Mouse (Mus musculus): Measurements from ENCODE around the gene Car1. TPM values are rescaled to one million over a fixed set of nuclear protein-coding genes. Genes with fewer than 3 reads are reported as not detected.

Car1 gene
- polyA plus RNA-seq (2014; fragmentation: Nextera tagmentation; extraction: Ambion mirVana), result not detected in 2 replicates

DNA sequence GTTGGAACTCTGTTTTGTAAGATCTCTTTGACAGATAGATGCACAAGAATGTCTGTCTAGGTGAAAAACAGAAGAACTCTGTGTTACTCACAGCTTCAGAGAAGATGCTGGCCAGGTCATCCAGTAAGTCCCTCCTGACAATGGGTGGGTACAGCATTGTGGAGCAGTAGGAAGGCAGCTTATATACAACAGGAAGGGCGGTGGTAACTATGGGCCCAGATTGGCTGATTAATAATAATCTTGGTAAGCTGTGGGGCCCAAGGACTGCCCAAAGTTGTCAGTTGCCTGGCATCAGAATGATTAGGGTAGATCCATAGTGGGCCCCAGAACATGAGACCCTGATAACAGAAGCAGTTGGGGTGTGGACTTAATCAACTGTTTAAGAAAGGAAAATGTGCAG, at the start of gene Car1:
TSS of gene Car1 (minus strand) at position 158 of the 400 bp plus-strand sequence.
- Histone ChIP-seq H3K4me2 (ENCODE audit: low read length) (no peak within 1 kb of the TSS), H3K9me3 (replicated peaks; ENCODE audit: control insufficient read depth, low read length) (no peaks in the 10 kb centered on the region), H3K36me3 (ENCODE audit: control insufficient read depth, insufficient read depth, low read length) (no peaks in the 10 kb centered on the region), H3K9ac (ENCODE audit: low read length) (no peak within 1 kb of the TSS), H3K4me1 (ENCODE audit: control insufficient read depth, insufficient read depth, low read length) (no peaks in the 10 kb centered on the region), H3K27me3 (replicated peaks; ENCODE audit: control insufficient read depth, insufficient read depth, low read length) (no peaks in the 10 kb centered on the region), H3K4me3 (ENCODE audit: low read depth, low read length) (no peak within 1 kb of the TSS), H3K27ac (ENCODE audit: low read depth, low read length) (no peak within 1 kb of the TSS)
- 79% methylated on average over 1 of the region's 1 CpGs for WGBS
- DNase-seq (ENCODE audit: low spot score) (no peak), ATAC-seq (no peak)

DNA sequence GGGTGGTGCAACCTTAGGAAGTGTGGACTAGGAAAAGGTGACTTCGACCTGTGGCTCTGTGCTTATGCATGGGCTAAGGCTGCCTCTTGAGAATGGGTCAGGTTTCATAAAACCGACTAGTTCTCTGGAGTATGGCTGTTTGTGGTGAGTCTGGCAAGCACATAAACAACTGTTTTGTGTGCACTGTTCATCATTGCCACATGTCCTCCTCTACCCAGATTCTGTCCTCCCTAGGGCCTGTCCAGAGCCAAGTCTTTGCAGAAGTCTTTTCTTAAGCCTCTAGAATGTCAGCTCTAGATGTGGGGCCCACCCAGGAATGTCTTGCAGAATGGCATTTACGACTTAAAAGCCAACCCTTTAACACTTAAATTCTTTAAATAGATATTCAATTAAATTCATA, 49.7 kb upstream of the Car1 start:
- Histone ChIP-seq H3K27me3 (replicated peaks; ENCODE audit: control insufficient read depth, insufficient read depth, low read length) (no peaks in the 10 kb centered on the region), H3K9me3 (replicated peaks; ENCODE audit: control insufficient read depth, low read length) (no peaks in the 10 kb centered on the region), H3K36me3 (ENCODE audit: control insufficient read depth, insufficient read depth, low read length) (no peaks in the 10 kb centered on the region), H3K27ac (ENCODE audit: low read depth, low read length) (no peak overlapping the region), H3K4me1 (ENCODE audit: control insufficient read depth, insufficient read depth, low read length) (0 out of 2 replicates have a peak, but pooled peaks cover 5% of the 10 kb centered on the region), H3K4me2 (ENCODE audit: low read length) (no peak overlapping the region), H3K9ac (ENCODE audit: low read length) (no peak overlapping the region), H3K4me3 (ENCODE audit: low read depth, low read length) (no peak overlapping the region)
- WGBS, result 87% methylated on average over 3 of the region's 3 CpGs
- DNase-seq (ENCODE audit: low spot score) (no peak), ATAC-seq (no peak)

DNA sequence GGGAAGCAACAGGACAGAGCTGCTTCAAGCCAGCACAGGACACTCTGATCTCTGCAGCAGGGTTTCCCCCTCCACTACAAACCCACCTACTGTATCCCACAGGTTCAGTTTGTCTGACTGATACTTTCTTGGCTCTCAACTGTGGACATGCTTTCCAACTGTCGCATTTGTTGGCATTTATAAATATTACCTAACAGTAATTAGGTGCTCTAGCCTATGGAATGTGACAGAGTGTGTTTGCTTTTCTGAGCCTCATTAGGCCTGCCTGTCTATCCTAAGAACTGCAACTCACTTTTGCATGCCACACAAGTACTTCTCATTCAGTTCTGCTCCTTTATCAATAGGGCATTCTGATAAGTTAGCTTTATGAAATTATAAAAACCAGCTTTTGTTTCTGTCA, 46.3 kb upstream of the Car1 start:
- Histone ChIP-seq H3K9me3 (replicated peaks; ENCODE audit: control insufficient read depth, low read length) (no peaks in the 10 kb centered on the region), H3K4me1 (ENCODE audit: control insufficient read depth, insufficient read depth, low read length) (no peaks in the 10 kb centered on the region), H3K4me3 (ENCODE audit: low read depth, low read length) (no peak overlapping the region), H3K9ac (ENCODE audit: low read length) (no peak overlapping the region), H3K4me2 (ENCODE audit: low read length) (no peak overlapping the region), H3K36me3 (ENCODE audit: control insufficient read depth, insufficient read depth, low read length) (no peaks in the 10 kb centered on the region), H3K27ac (ENCODE audit: low read depth, low read length) (no peak overlapping the region), H3K27me3 (replicated peaks; ENCODE audit: control insufficient read depth, insufficient read depth, low read length) (no peaks in the 10 kb centered on the region)
- WGBS, result 45% methylated on average over 1 of the region's 1 CpGs
- DNase-seq (ENCODE audit: low spot score) (peak; percentile 35), ATAC-seq (peak; percentile 58)

DNA sequence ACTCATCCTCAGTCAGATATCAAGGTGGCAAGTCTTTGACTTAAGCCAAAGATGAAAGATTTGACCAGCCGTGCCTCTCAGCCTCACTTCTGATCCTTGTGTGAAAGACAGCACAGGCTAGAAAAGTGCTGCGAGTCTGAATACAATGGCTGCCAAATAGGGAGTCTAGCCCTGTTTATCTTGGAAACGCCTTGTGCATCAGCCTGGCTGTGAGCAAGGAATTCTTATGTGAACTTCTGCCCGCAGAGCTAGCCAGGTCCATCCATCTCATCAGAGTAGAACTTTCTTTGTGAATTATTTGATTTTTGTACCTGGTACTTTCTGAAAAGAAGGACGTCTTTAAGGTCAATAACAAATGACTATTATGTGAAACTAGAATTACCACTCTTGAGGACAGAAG, 45.8 kb upstream of the Car1 start:
- ATAC-seq (no peak), DNase-seq (ENCODE audit: low spot score) (no peak)
- no peak overlapping the region for H3K4me2 ChIP-seq (ENCODE audit: low read length)
- no peaks in the 10 kb centered on the region for H3K36me3 ChIP-seq (ENCODE audit: control insufficient read depth, insufficient read depth, low read length)
- H3K27me3 ChIP-seq (replicated peaks; ENCODE audit: control insufficient read depth, insufficient read depth, low read length), result no peaks in the 10 kb centered on the region
- H3K9me3 ChIP-seq (replicated peaks; ENCODE audit: control insufficient read depth, low read length), result no peaks in the 10 kb centered on the region
- no peaks in the 10 kb centered on the region for H3K4me1 ChIP-seq (ENCODE audit: control insufficient read depth, insufficient read depth, low read length)
- H3K4me3 ChIP-seq (ENCODE audit: low read depth, low read length), result no peak overlapping the region
- no peak overlapping the region for H3K9ac ChIP-seq (ENCODE audit: low read length)
- 73% methylated on average over 5 of the region's 5 CpGs for WGBS
- no peak overlapping the region for H3K27ac ChIP-seq (ENCODE audit: low read depth, low read length)

DNA sequence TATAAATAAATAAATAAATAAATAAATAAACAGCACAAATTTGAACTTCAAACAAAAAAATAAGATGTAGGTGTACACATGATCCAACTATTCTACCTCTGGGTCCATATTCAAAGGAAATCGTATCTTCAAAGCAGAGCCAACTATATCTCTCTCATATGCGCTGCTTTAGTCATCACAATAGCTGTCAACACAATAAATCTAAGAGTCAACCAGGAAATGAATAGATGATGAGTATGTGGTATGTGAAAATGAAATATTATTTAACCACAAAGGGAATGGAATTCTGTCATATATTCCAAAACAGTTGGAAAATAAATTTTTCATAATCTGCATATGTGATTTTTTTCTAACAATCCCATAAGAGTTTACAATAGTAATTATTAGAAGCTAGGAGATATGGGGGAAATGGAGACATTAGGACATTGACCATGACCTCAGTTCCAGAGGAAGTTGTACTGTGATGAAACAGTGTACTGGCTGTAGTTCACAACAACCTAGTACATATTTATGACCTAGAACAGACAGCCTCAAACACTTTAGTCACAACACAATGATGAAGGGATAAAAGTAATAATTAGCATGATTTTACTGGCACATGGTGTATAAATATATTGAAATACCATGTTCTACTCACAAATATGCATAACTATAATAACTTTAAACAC, 40.6 kb upstream of the Car1 start:
- Histone ChIP-seq H3K9ac (ENCODE audit: low read length) (no peak overlapping the region), H3K27ac (ENCODE audit: low read depth, low read length) (no peak overlapping the region), H3K9me3 (replicated peaks; ENCODE audit: control insufficient read depth, low read length) (no peaks in the 10 kb centered on the region), H3K4me3 (ENCODE audit: low read depth, low read length) (no peak overlapping the region), H3K27me3 (replicated peaks; ENCODE audit: control insufficient read depth, insufficient read depth, low read length) (no peaks in the 10 kb centered on the region), H3K4me1 (ENCODE audit: control insufficient read depth, insufficient read depth, low read length) (no peaks in the 10 kb centered on the region), H3K4me2 (ENCODE audit: low read length) (no peak overlapping the region), H3K36me3 (ENCODE audit: control insufficient read depth, insufficient read depth, low read length) (no peaks in the 10 kb centered on the region)
- ATAC-seq, result no peak
- WGBS, result 86% methylated on average over 2 of the region's 2 CpGs
- no peak for DNase-seq (ENCODE audit: low spot score)

DNA sequence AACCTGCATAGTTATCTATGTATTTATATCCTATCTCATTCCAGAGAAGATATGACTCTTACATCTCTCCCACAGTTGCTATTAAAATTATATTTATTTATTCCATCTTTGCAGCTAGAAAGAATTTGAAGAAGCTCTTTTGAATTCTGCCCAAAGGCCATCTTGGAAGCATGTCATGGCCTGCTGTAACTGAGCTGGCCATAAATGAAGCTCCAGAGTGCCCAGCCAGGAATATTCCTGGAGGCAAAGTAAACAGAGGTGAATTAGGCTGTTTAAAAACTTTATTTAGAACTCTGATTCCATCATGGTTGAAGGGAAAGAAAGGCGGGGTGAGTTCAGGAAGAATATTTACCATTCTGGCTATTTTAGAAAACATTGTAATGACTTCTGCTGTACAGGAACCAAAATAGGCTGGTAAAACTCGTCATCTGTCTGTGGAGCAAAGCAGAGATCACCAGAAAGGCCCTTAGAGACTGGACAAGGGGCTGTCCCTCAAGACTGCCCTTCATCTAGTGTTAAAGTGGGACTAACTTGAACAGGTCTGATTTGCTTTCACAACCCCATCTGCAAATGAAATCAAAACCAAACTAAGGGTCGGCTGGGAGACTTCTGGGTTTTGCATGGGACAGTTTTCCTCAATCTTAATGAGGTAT, 31.4 kb upstream of the Car1 start:
- H3K27ac ChIP-seq (ENCODE audit: low read depth, low read length), result no peak overlapping the region
- H3K4me2 ChIP-seq (ENCODE audit: low read length), result no peak overlapping the region
- H3K27me3 ChIP-seq (replicated peaks; ENCODE audit: control insufficient read depth, insufficient read depth, low read length), result no peaks in the 10 kb centered on the region
- H3K4me1 ChIP-seq (ENCODE audit: control insufficient read depth, insufficient read depth, low read length), result no peaks in the 10 kb centered on the region
- H3K4me3 ChIP-seq (ENCODE audit: low read depth, low read length), result no peak overlapping the region
- DNase-seq (ENCODE audit: low spot score), result no peak
- no peak overlapping the region for H3K9ac ChIP-seq (ENCODE audit: low read length)
- no peaks in the 10 kb centered on the region for H3K9me3 ChIP-seq (replicated peaks; ENCODE audit: control insufficient read depth, low read length)
- WGBS, result 87% methylated on average over 3 of the region's 3 CpGs
- ATAC-seq, result no peak
- no peaks in the 10 kb centered on the region for H3K36me3 ChIP-seq (ENCODE audit: control insufficient read depth, insufficient read depth, low read length)

DNA sequence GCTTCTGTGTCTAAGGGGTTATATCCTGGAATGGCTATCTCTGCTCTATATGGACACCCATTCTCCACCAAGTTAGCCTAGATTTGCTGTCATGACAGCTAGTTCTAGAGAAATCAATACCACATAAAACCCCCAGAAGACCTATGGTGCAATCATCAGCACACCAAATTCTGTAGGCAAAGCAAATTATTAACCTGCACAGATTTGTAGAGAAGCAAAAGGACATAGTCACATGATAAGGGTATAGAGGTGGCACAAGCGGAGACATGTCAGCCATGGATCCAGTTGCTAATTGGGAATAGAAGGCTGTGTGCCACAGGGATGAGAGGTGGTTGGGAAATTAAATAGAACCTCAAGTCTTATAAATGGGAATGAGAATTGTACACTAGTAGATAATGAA, 30.8 kb upstream of the Car1 start:
- Histone ChIP-seq H3K4me1 (ENCODE audit: control insufficient read depth, insufficient read depth, low read length) (no peaks in the 10 kb centered on the region), H3K9ac (ENCODE audit: low read length) (no peak overlapping the region), H3K36me3 (ENCODE audit: control insufficient read depth, insufficient read depth, low read length) (no peaks in the 10 kb centered on the region), H3K4me2 (ENCODE audit: low read length) (no peak overlapping the region), H3K9me3 (replicated peaks; ENCODE audit: control insufficient read depth, low read length) (no peaks in the 10 kb centered on the region), H3K27ac (ENCODE audit: low read depth, low read length) (no peak overlapping the region), H3K4me3 (ENCODE audit: low read depth, low read length) (no peak overlapping the region), H3K27me3 (replicated peaks; ENCODE audit: control insufficient read depth, insufficient read depth, low read length) (no peaks in the 10 kb centered on the region)
- 95% methylated on average over 1 of the region's 1 CpGs for WGBS
- ATAC-seq (no peak), DNase-seq (ENCODE audit: low spot score) (no peak)

DNA sequence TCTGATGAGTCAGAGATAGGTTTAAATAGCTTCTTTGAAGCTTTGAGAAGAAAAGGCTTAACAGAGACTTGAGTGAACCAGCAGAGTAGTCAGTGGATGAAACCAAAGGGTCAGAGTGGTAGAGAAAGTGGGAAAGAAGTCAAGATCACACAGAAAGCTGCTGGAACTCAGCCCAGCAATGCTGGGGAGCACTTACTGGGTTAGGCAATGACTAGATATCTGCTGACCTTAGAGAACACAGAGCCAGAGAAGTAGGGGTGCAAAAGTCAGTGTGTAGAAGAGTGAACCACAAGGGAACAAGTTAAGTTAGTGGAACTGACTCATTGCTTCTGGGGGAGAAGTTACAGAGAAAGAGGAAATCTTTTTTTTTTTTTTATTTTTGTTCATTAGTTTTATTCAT, 24.6 kb upstream of the Car1 start:
- Histone ChIP-seq H3K9me3 (replicated peaks; ENCODE audit: control insufficient read depth, low read length) (no peaks in the 10 kb centered on the region), H3K4me3 (ENCODE audit: low read depth, low read length) (no peak overlapping the region), H3K27me3 (replicated peaks; ENCODE audit: control insufficient read depth, insufficient read depth, low read length) (no peaks in the 10 kb centered on the region), H3K4me2 (ENCODE audit: low read length) (no peak overlapping the region), H3K4me1 (ENCODE audit: control insufficient read depth, insufficient read depth, low read length) (no peaks in the 10 kb centered on the region), H3K9ac (ENCODE audit: low read length) (no peak overlapping the region), H3K27ac (ENCODE audit: low read depth, low read length) (no peak overlapping the region), H3K36me3 (ENCODE audit: control insufficient read depth, insufficient read depth, low read length) (no peaks in the 10 kb centered on the region)
- ATAC-seq, result no peak
- DNase-seq (ENCODE audit: low spot score), result no peak

DNA sequence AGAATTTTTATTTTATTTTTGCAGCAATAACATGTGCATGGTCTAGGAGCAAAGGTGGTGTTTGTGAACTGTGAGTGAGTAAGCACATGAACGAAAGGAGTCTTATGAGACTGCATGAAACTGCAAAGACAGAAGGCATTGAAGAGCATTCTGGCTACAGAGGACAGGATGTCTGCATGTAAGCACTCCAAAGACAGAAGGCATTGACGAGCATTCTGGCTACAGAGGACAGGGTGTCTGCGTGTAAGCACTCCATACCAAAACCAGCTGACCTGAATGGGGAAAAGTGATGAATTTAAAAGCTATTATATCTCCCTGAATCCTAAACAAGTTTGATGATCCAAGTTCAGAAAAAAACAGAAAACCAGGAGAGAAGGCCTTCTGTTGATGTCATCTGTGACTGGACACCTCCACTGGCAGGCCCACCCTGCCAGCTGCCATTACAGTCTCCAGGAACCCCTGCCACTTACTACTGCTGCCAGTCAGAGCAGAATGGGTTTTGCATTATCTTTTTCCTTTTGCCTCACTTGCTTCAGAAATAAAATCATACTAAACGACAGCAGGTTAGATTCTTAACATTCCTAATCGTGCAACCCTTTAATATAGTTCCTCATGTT, 23.2 kb upstream of the Car1 start:
- Histone ChIP-seq H3K4me3 (ENCODE audit: low read depth, low read length) (no peak overlapping the region), H3K27ac (ENCODE audit: low read depth, low read length) (no peak overlapping the region), H3K9me3 (replicated peaks; ENCODE audit: control insufficient read depth, low read length) (no peaks in the 10 kb centered on the region), H3K4me1 (ENCODE audit: control insufficient read depth, insufficient read depth, low read length) (no peaks in the 10 kb centered on the region), H3K36me3 (ENCODE audit: control insufficient read depth, insufficient read depth, low read length) (no peaks in the 10 kb centered on the region), H3K27me3 (replicated peaks; ENCODE audit: control insufficient read depth, insufficient read depth, low read length) (no peaks in the 10 kb centered on the region), H3K4me2 (ENCODE audit: low read length) (no peak overlapping the region), H3K9ac (ENCODE audit: low read length) (no peak overlapping the region)
- WGBS, result 84% methylated on average over 5 of the region's 5 CpGs
- DNase-seq (ENCODE audit: low spot score), result no peak
- no peak for ATAC-seq

Measured in forebrain, embryonic 14.5 days (tissue).